Mouse (Mus musculus): ENCODE results near the gene Rbm33.

Rbm33 gene

GRCm38 (mm10) chr5:28329024-28329806 lies 12.3 kb downstream of the Rbm33 start:
- peak; percentile 14 for DNase-seq

GRCm38 (mm10) chr5:28333731-28334130 lies 16.8 kb downstream of the Rbm33 start:
- DNase-seq = no peak

- no peak for DNase-seq
These were observed 35.1 kb downstream of the Rbm33 start for GRCm38 (mm10) chr5:28351857-28352513.

- DNase-seq = no peak
These were observed 38.7 kb downstream of the Rbm33 start for GRCm38 (mm10) chr5:28355614-28356013.

GRCm38 (mm10) chr5:28360745-28361144 lies 43.8 kb downstream of the Rbm33 start:
- no peak for DNase-seq

- no peak for DNase-seq
These were observed 51.1 kb downstream of the Rbm33 start for GRCm38 (mm10) chr5:28368056-28368455.

GRCm38 (mm10) chr5:28370836-28371235 lies 53.9 kb downstream of the Rbm33 start:
- DNase-seq = no peak

GRCm38 (mm10) chr5:28372172-28372664 lies 55.3 kb downstream of the Rbm33 start:
- no peak for DNase-seq

GRCm38 (mm10) chr5:28373498-28374427 lies 56.8 kb downstream of the Rbm33 start:
- DNase-seq = no peak

GRCm38 (mm10) chr5:28377299-28377698 lies 60.4 kb downstream of the Rbm33 start:
- no peak for DNase-seq

- no peak for DNase-seq
These were observed 65.4 kb downstream of the Rbm33 start for GRCm38 (mm10) chr5:28382289-28382688.

GRCm38 (mm10) chr5:28386783-28387182 lies 69.9 kb downstream of the Rbm33 start:
- no peak for DNase-seq

- no peak for DNase-seq
These were observed 70.7 kb downstream of the Rbm33 start for GRCm38 (mm10) chr5:28387531-28388179.

- DNase-seq = peak; percentile 44
These were observed 71.3 kb downstream of the Rbm33 start for GRCm38 (mm10) chr5:28388184-28388583.

GRCm38 (mm10) chr5:28390189-28390588 lies 73.3 kb downstream of the Rbm33 start:
- DNase-seq = no peak

- DNase-seq = no peak
These were observed 80.4 kb downstream of the Rbm33 start for GRCm38 (mm10) chr5:28397344-28397743.

- DNase-seq = no peak
These were observed 81.8 kb downstream of the Rbm33 start for GRCm38 (mm10) chr5:28398736-28399135.

- DNase-seq = no peak
These were observed 82.7 kb downstream of the Rbm33 start for GRCm38 (mm10) chr5:28399451-28400115.

- DNase-seq = no peak
These were observed 85.8 kb downstream of the Rbm33 start for GRCm38 (mm10) chr5:28402756-28403155.

GRCm38 (mm10) chr5:28406662-28407061 lies 89.7 kb downstream of the Rbm33 start:
- no peak for DNase-seq

GRCm38 (mm10) chr5:28412006-28412685 lies 95.2 kb downstream of the Rbm33 start:
- DNase-seq = no peak

Measured in layer of hippocampus, adult 9-11 months (tissue).